Mouse (Mus musculus) heart, embryonic 12.5 days (tissue): ENCODE data around the gene Ntn4. TPM values are rescaled to one million over a fixed set of nuclear protein-coding genes. Genes with fewer than 3 reads are reported as not detected.
A peak's percentile ranks its signal among the peaks of the same experiment; 100 is the strongest.

Source experiments
- ATAC-seq: fragments of 200-750 bp; cut with Nextera tagmentation; 2 replicates; pipeline ENCODE4 v1.8.0; 2017; ENCODE audit warnings: moderate TSS enrichment, moderate library complexity; ENCODE audit not compliant: insufficient number of reproducible peaks, low FRiP score
- H3K27ac ChIP-seq: fragments of 300-500 bp; sonication (generic); 2 replicates; pipeline ENCODE4 v1.5.1; 2016; ENCODE audit warnings: mild to moderate bottlenecking, moderate library complexity; ENCODE audit not compliant: poor library complexity, severe bottlenecking
- H3K27me3 ChIP-seq: fragments of 300-500 bp; sonication (generic); replicated peaks from 2 replicates; pipeline ENCODE4 v1.6.1; 2016; ENCODE audit warnings: mild to moderate bottlenecking, moderate library complexity
- H3K36me3 ChIP-seq: fragments of 300-500 bp; sonication (generic); 2 replicates; pipeline ENCODE4 v1.6.1; 2016; ENCODE audit warnings: mild to moderate bottlenecking, moderate library complexity
- H3K4me1 ChIP-seq: fragments of 300-500 bp; sonication (generic); replicated peaks from 2 replicates; pipeline ENCODE4 v1.6.1; 2016; ENCODE audit warnings: mild to moderate bottlenecking
- H3K4me2 ChIP-seq: fragments of 300-500 bp; sonication (generic); 2 replicates; pipeline ENCODE4 v1.6.1; 2016; ENCODE audit warnings: mild to moderate bottlenecking, moderate library complexity
- H3K4me3 ChIP-seq: fragments of 300-500 bp; sonication (generic); 2 replicates; pipeline ENCODE4 v1.5.1; 2016; ENCODE audit warnings: mild to moderate bottlenecking
- H3K9ac ChIP-seq: fragments of 300-500 bp; sonication (generic); 2 replicates; pipeline ENCODE4 v1.6.1; 2016; ENCODE audit warnings: mild to moderate bottlenecking, moderate library complexity
- H3K9me3 ChIP-seq: fragments of 300-500 bp; sonication (generic); replicated peaks from 2 replicates; pipeline ENCODE4 v1.6.1; 2016; ENCODE audit warnings: mild to moderate bottlenecking, moderate library complexity
- WGBS: fragments of 180-500 bp; shearing (Covaris S2); methylation state at CpG from one replicate; pipeline ENCODE4 v1.1.7; 2016; 5-methylcytosine and 5-hydroxymethylcytosine counted together
- polyA plus RNA-seq: library from polyadenylated mRNA; unstranded; fragments of >200 nt; fragmentation: Nextera tagmentation; extraction: Ambion mirVana; gene quantifications from 2 replicates; pipeline ENCODE4 v1.2.1, GENCODE M21; 2016

The Ntn4 gene
- polyA plus RNA-seq, 1 experiment from 2014 or later: 1.3 TPM

DNA sequence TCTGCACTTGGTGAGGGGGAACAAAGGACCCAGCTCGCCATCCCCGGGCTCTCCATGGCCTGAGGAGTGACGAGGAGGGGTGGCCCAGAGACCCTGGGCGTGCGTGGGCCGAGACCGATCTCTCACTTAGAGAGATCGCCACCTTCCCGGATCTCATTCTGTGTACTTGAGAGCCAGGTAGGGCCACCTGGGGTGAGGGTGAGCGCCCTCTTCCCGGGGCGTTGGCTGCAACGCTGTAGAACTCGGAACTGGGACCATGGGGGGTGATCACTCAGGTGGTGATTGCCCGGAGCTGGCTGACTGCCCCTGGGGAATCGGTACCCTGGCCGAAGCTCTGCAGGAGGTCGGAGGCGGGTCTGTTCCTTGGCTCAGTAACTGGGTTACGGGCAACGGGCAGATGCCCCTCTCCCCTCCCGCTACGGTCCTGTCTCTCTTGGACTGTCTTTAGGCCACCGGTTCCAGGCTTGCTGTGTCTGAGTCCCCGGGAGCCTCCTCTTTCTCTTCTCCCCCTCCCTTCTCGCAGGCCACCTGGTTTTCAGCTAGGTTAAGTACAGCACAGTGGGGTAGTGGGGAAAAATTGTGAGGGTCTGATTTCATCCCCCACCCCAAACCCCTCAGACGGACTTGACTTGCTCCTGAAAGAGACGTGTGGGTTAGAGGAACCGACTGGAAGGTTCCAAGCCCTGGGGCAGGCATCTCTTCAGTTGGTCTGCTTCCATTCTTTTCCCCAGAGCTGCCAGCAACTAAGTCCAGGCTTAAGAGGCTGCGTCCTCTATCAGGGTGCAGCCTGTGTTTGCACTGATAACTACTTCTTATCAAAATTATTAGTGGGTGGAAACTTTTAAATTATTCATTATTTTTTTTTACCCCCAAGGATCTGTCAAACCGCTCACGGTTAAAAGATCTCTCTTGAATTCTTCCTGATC is 1.6 kb downstream of the Ntn4 start:
- Histone ChIP-seq H3K27ac (no peak overlapping the region), H3K36me3 (no peaks in the 10 kb centered on the region), H3K9me3 (no peaks in the 10 kb centered on the region), H3K4me2 (peak overlapping the region; percentile 100), H3K4me1 (peaks cover 23% of the 10 kb centered on the region), H3K4me3 (peak overlapping the region; percentile 72), H3K27me3 (peaks cover 77% of the 10 kb centered on the region), H3K9ac (peak overlapping the region; percentile 87)
- 4% methylated on average over 32 of the region's 32 CpGs for WGBS
- ATAC-seq: 0 out of 2 replicates have a peak, but pooled peaks have one; percentile 33

DNA sequence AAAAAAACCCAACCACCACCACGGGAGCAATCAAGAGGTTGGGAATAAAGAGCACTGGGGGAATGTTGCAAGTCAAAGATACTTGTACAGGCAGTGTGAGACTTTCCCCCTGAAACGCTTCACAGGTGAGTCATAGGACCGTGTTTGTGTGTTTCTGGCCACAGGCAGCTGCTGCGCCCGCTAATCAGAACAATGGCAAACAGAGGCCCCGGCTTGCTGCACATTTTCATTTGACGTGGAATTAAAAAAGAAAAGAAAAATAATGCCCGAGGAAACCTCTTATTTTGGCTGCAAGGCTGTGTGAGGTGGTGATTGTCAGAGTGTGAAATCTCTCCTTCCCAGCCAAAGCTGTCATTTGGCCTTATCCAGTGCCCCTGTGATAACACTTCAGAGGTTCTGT is 2.4 kb downstream of the Ntn4 start:
- no peak overlapping the region for H3K4me3 ChIP-seq
- H3K4me2 ChIP-seq: peak overlapping the region; percentile 100; the same call in 1 of the 2 replicates
- no peak overlapping the region for H3K9ac ChIP-seq
- WGBS: 33% methylated on average over 8 of the region's 8 CpGs
- no peaks in the 10 kb centered on the region for H3K9me3 ChIP-seq
- no peak overlapping the region for H3K27ac ChIP-seq
- H3K36me3 ChIP-seq: no peaks in the 10 kb centered on the region
- ATAC-seq: no peak
- peaks cover 75% of the 10 kb centered on the region for H3K27me3 ChIP-seq
- peaks cover 28% of the 10 kb centered on the region for H3K4me1 ChIP-seq

DNA sequence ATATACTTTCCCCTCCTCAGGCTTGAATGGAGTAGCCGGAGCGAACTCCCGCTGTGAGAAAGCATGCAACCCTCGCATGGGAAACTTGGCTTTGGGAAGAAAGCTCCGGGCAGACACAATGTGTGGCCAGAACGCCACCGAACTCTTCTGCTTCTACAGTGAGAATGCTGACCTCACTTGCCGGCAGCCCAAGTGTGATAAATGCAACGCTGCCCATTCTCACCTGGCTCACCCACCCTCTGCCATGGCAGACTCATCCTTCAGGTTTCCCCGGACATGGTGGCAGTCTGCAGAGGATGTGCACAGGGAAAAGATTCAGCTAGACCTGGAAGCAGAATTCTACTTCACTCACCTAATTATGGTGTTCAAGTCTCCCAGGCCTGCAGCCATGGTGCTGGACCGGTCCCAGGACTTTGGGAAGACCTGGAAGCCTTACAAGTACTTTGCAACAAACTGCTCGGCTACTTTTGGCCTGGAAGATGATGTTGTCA is 4.0 kb downstream of the Ntn4 start:
- no peak overlapping the region for H3K4me2 ChIP-seq
- peaks cover 59% of the 10 kb centered on the region for H3K27me3 ChIP-seq
- no peaks in the 10 kb centered on the region for H3K36me3 ChIP-seq
- no peak overlapping the region for H3K27ac ChIP-seq
- H3K4me3 ChIP-seq: no peak overlapping the region
- no peaks in the 10 kb centered on the region for H3K9me3 ChIP-seq
- WGBS: 81% methylated on average over 12 of the region's 12 CpGs
- H3K4me1 ChIP-seq: peaks cover 44% of the 10 kb centered on the region
- ATAC-seq: no peak
- H3K9ac ChIP-seq: no peak overlapping the region

DNA sequence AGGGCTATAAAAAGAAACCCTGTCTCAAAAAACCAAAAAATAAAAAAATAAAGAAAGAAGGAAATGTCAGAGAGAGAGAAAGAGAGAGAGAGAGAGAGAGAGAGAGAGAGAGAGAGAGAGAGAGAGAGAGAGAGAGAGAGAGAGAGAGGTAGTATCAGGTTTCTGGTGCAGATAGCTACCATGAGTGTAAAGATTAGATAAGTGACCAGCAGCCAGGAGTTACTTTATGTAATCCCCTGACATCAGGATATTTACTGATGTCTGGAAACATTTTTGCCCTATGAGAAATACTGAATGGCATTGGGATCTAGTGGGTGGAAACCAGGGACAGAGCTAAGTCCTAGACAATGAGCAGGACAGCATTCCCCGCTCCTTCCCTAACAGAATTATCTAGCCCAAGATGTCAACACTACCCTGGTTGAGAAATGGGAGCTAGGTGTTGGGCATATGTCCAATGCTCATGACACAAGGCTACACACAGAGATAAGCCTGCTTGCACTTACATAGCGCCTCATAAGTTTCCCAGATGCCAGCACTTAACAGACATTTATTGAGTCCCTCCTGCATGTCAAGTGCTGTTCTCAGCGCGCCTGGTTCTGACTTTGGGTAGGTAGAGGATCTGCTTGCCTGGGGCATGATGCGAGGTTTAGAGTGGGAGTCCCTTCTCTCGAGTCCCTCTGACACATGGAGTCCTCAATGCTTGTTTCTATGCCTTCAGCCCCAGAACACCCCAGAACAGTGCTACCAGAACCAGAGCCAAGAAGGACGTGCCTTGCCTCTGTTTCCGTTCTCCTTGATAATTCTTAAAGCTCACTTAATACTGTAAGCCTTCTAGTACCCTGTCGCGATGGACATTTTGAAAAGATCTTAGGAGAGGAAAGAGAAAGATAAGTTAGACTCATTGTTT is 7.4 kb downstream of the Ntn4 start:
- H3K4me3 ChIP-seq: no peak overlapping the region
- H3K36me3 ChIP-seq: no peaks in the 10 kb centered on the region
- peak overlapping the region; percentile 29; the same call in 1 of the 2 replicates for H3K4me2 ChIP-seq
- ATAC-seq: peak; percentile 90
- no peak overlapping the region for H3K9ac ChIP-seq
- H3K27me3 ChIP-seq: peaks cover 58% of the 10 kb centered on the region
- H3K9me3 ChIP-seq: no peaks in the 10 kb centered on the region
- WGBS: 17% methylated on average over 10 of the region's 10 CpGs
- peak overlapping the region; percentile 28 for H3K27ac ChIP-seq
- peaks cover 30% of the 10 kb centered on the region for H3K4me1 ChIP-seq

DNA sequence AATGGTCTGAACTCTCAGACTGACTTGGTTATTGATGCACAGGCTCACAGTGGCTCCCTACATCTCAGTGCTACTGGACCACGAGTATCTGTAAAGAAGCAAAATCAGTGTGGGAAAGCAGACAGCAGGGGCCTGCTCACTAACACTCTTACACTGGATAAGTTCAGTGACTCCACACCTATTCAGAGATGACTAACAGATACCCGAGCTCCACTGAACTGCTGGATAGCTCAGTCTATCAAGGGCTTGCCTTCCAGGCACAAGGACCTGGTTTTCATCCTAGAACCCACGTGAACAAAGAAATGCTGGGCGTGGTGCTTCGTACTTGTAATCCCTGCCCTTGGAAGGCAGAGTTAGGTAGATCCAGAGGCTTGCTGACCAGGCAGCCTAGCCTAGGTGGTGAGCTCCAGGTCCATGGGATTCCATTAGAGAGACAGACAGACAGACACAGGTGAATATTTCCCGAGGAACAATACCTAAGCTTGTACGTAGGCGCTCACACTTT is 8.2 kb downstream of the Ntn4 start:
- no peak for ATAC-seq
- 64% methylated on average over 8 of the region's 8 CpGs for WGBS
- Histone ChIP-seq H3K9me3 (no peaks in the 10 kb centered on the region), H3K36me3 (no peaks in the 10 kb centered on the region), H3K4me1 (peaks cover 28% of the 10 kb centered on the region), H3K9ac (no peak overlapping the region), H3K4me3 (no peak overlapping the region), H3K4me2 (peak overlapping the region; percentile 29), H3K27ac (0 out of 2 replicates have a peak overlapping the region, but pooled peaks have one; percentile 3), H3K27me3 (peaks cover 58% of the 10 kb centered on the region)

DNA sequence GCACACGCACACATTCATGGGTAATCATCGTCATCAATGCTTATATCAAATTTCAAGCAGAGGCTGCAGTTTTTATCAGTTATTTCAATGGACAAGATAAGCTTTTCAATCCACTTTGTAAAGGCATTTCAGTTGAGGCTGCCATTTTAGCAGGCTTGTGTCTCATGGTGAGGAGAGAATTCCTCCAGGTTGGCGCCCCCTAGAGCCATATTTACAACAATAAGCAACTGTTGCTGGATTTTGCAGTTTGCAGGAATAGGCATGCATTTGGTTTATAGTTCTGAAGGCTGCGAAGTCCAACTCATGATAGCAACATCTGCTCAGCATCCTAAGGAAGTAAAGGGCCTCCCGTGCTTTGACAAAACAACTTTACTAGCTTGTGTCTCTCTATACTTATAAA is 8.6 kb downstream of the Ntn4 start:
- H3K36me3 ChIP-seq: no peaks in the 10 kb centered on the region
- no peaks in the 10 kb centered on the region for H3K9me3 ChIP-seq
- H3K27ac ChIP-seq: no peak overlapping the region
- ATAC-seq: no peak
- H3K4me2 ChIP-seq: no peak overlapping the region
- no peak overlapping the region for H3K9ac ChIP-seq
- H3K27me3 ChIP-seq: peaks cover 57% of the 10 kb centered on the region
- WGBS: 72% methylated on average over 5 of the region's 5 CpGs
- peaks cover 28% of the 10 kb centered on the region for H3K4me1 ChIP-seq
- H3K4me3 ChIP-seq: no peak overlapping the region

DNA sequence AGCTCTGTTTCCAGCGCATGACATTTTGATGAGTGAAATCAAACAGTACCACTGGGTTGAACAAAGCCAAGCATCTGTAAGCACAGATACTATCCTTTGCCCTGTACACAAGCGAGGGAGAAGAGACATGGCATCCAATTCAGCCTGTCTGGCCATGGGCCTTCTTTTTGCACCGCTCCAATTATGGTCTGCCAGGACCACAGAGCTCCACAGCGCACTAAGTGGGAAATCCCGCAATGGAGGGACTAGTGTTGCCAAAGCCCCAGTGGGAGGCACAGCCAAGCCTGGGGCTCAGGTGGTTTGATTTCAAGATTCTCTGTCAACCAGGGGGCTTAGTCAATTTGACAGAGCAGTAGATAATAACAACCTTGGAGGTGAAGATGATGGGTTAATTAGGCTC is 9.1 kb downstream of the Ntn4 start:
- Histone ChIP-seq H3K9me3 (no peaks in the 10 kb centered on the region), H3K9ac (no peak overlapping the region), H3K4me3 (no peak overlapping the region), H3K36me3 (no peaks in the 10 kb centered on the region), H3K4me2 (no peak overlapping the region), H3K4me1 (peaks cover 28% of the 10 kb centered on the region), H3K27ac (no peak overlapping the region), H3K27me3 (peaks cover 55% of the 10 kb centered on the region)
- 86% methylated on average over 5 of the region's 5 CpGs for WGBS
- ATAC-seq: no peak

DNA sequence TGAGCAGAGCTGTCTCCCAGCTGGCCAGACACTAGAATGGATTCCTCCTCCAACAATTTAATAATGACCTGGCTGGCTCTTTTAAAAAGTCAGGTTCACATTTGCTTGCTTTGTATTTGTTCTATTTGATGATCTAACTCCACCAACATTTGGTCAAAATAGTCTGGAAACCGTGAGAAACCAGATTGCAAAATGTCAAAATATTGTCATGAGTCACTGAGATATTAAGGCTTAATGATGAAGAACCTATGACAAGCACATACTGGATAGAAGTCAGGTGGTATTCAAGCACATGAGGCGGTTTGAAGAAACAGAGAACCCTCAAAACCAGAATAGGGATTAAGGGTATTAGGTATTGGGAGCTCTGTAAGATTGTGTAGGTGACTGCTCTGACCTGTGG is 12.8 kb downstream of the Ntn4 start:
- no peak overlapping the region for H3K27ac ChIP-seq
- no peak for ATAC-seq
- no peaks in the 10 kb centered on the region for H3K9me3 ChIP-seq
- no peak overlapping the region for H3K4me2 ChIP-seq
- no peaks in the 10 kb centered on the region for H3K36me3 ChIP-seq
- WGBS: 58% methylated on average over 2 of the region's 2 CpGs
- no peak overlapping the region for H3K9ac ChIP-seq
- no peak overlapping the region for H3K4me3 ChIP-seq
- peaks cover 14% of the 10 kb centered on the region for H3K4me1 ChIP-seq
- peaks cover 49% of the 10 kb centered on the region for H3K27me3 ChIP-seq

DNA sequence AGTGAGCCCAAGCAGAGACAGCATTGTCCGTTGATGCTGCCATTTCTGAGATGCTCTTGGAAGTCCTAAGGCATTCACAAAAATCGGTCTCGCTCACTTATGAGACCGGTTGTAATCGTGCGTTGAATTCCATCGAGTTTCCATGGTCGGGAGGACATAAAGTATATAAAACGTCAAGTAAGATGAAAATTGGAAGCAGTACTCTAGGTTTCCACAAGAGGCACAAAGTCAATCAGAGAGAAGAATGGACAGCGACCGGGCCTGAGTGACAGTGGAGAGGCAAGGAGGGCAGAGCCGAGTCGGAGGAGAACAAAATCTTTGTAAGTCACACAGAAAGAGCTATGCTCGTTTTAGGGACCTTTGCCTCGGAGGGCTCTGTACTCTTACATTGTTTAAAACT is 14.9 kb downstream of the Ntn4 start:
- Histone ChIP-seq H3K4me3 (no peak overlapping the region), H3K27me3 (peaks cover 39% of the 10 kb centered on the region), H3K4me1 (no peaks in the 10 kb centered on the region), H3K4me2 (no peak overlapping the region), H3K27ac (no peak overlapping the region), H3K9ac (no peak overlapping the region), H3K9me3 (no peaks in the 10 kb centered on the region; the same call in 1 of the 2 replicates), H3K36me3 (no peaks in the 10 kb centered on the region)
- WGBS: 64% methylated on average over 15 of the region's 15 CpGs
- ATAC-seq: no peak

DNA sequence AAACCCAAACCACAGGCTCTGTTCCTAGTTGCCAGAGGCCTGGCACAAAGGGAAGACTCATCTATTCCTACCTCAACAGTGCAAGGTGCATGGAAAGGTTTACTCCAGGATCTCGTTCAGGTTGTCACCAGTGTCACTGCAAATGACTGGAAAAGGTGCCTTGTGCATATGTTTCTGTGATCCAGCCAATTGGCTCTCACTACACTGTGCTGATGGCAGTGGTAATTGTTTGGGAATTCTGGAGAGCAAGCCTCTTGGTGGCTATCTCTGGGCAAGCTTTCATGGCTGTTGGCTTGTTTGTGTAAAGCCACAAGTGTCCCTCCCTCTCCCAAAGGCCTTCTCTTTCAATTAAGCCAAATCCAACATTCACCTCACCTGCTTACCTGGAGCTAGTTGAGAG is 19.3 kb downstream of the Ntn4 start:
- H3K27ac ChIP-seq: no peak overlapping the region
- H3K9ac ChIP-seq: no peak overlapping the region
- H3K4me2 ChIP-seq: no peak overlapping the region
- ATAC-seq: no peak
- H3K4me3 ChIP-seq: no peak overlapping the region
- no peaks in the 10 kb centered on the region; the same call in 1 of the 2 replicates for H3K9me3 ChIP-seq
- peaks cover 13% of the 10 kb centered on the region for H3K27me3 ChIP-seq
- no peaks in the 10 kb centered on the region for H3K36me3 ChIP-seq
- H3K4me1 ChIP-seq: peaks cover 6% of the 10 kb centered on the region; the same call in 1 of the 2 replicates
- 82% methylated on average over 1 of the region's 1 CpGs for WGBS
